Mouse (Mus musculus) limb, embryonic 10.5 days (tissue): Measurements from ENCODE around the gene Pcsk4. TPM values are rescaled to one million over a fixed set of nuclear protein-coding genes. Genes with fewer than 3 reads are reported as not detected.

Experiments
- DNase-seq: peaks from one replicate; pipeline ENCODE4 v3.0.0-alpha.2; 2017; ENCODE audit warnings: low spot score
- H3K27ac ChIP-seq: fragments of 300-500 bp; sonication (generic); 2 replicates; pipeline ENCODE4 v1.5.1; 2016; ENCODE audit warnings: mild to moderate bottlenecking
- H3K27me3 ChIP-seq: fragments of 300-500 bp; sonication (generic); 2 replicates; pipeline ENCODE4 v1.6.1; 2016; ENCODE audit warnings: low read depth, mild to moderate bottlenecking; ENCODE audit not compliant: poor library complexity, severe bottlenecking
- H3K36me3 ChIP-seq: fragments of 300-500 bp; sonication (generic); 2 replicates; pipeline ENCODE4 v1.6.1; 2016; ENCODE audit warnings: mild to moderate bottlenecking, moderate library complexity
- H3K4me1 ChIP-seq: fragments of 300-500 bp; sonication (generic); 2 replicates; pipeline ENCODE4 v1.6.1; 2016
- H3K4me3 ChIP-seq: fragments of 300-500 bp; sonication (generic); 2 replicates; pipeline ENCODE4 v1.5.1; 2016; ENCODE audit warnings: mild to moderate bottlenecking, moderate library complexity
- H3K9me3 ChIP-seq: fragments of 300-500 bp; sonication (generic); replicated peaks from 2 replicates; pipeline ENCODE4 v1.6.1; 2016; ENCODE audit warnings: mild to moderate bottlenecking
- WGBS: fragments of 180-500 bp; shearing (Covaris S2); methylation state at CpG from one replicate; pipeline ENCODE4 v1.1.7; 2016; 5-methylcytosine and 5-hydroxymethylcytosine counted together
- polyA plus RNA-seq: library from polyadenylated mRNA; unstranded; fragments of >200 nt; fragmentation: Nextera tagmentation; extraction: Ambion mirVana; gene quantifications from 2 replicates; pipeline ENCODE4 v1.2.1, GENCODE M21; 2016

Pcsk4 gene
- polyA plus RNA-seq, 1 experiment from 2014 or later: 6.3 TPM

- Histone ChIP-seq H3K27ac (0 out of 2 replicates have a peak overlapping the region, but pooled peaks have one; percentile 14), H3K4me1 (peaks cover 14% of the 10 kb centered on the region; the same call in 1 of the 2 replicates), H3K36me3 (peaks cover 91% of the 10 kb centered on the region), H3K4me3 (no peak overlapping the region), H3K9me3 (no peaks in the 10 kb centered on the region), H3K27me3 (no peaks in the 10 kb centered on the region)
- WGBS: 75% methylated on average over 9 of the region's 15 CpGs
- DNase-seq: no peak
Measured at GRCm38 (mm10) chr10:80285222-80286070, 43.9 kb downstream of the Pcsk4 start.

GRCm38 (mm10) chr10:80282481-80283441 is 46.5 kb downstream of the Pcsk4 start:
- Histone ChIP-seq H3K27ac (no peak overlapping the region), H3K9me3 (no peaks in the 10 kb centered on the region), H3K4me3 (no peak overlapping the region), H3K36me3 (peaks cover 99% of the 10 kb centered on the region), H3K27me3 (no peaks in the 10 kb centered on the region), H3K4me1 (peaks cover 14% of the 10 kb centered on the region; the same call in 1 of the 2 replicates)
- DNase-seq: no peak
- 91% methylated on average over 20 of the region's 20 CpGs for WGBS

- WGBS: 87% methylated on average over 8 of the region's 8 CpGs
- Histone ChIP-seq H3K27ac (0 out of 2 replicates have a peak overlapping the region, but pooled peaks have one; percentile 15), H3K27me3 (no peaks in the 10 kb centered on the region), H3K36me3 (peaks cover 99% of the 10 kb centered on the region), H3K9me3 (no peaks in the 10 kb centered on the region), H3K4me1 (peaks cover 12% of the 10 kb centered on the region; the same call in 1 of the 2 replicates), H3K4me3 (no peak overlapping the region)
- DNase-seq: no peak
Measured at GRCm38 (mm10) chr10:80281921-80282371, 47.4 kb downstream of the Pcsk4 start.

- Histone ChIP-seq H3K4me3 (0 out of 2 replicates have a peak overlapping the region, but pooled peaks have one; percentile 1), H3K9me3 (no peaks in the 10 kb centered on the region), H3K27ac (0 out of 2 replicates have a peak overlapping the region, but pooled peaks have one; percentile 15), H3K27me3 (no peaks in the 10 kb centered on the region), H3K36me3 (peaks cover 99% of the 10 kb centered on the region), H3K4me1 (peaks cover 12% of the 10 kb centered on the region; the same call in 1 of the 2 replicates)
- 87% methylated on average over 7 of the region's 7 CpGs for WGBS
- DNase-seq: no peak
Measured at GRCm38 (mm10) chr10:80281304-80281703, 48.0 kb downstream of the Pcsk4 start.

- 94% methylated on average over 12 of the region's 12 CpGs for WGBS
- Histone ChIP-seq H3K36me3 (peaks cover 99% of the 10 kb centered on the region), H3K4me3 (peak overlapping the region; percentile 8; the same call in 1 of the 2 replicates), H3K9me3 (no peaks in the 10 kb centered on the region), H3K27me3 (no peaks in the 10 kb centered on the region), H3K27ac (no peak overlapping the region; the same call in 1 of the 2 replicates), H3K4me1 (0 out of 2 replicates have a peak, but pooled peaks cover 7% of the 10 kb centered on the region)
- DNase-seq: no peak
Measured at GRCm38 (mm10) chr10:80279273-80279672, 50.0 kb downstream of the Pcsk4 start.

GRCm38 (mm10) chr10:80278390-80278789 is 50.9 kb downstream of the Pcsk4 start:
- Histone ChIP-seq H3K27me3 (no peaks in the 10 kb centered on the region), H3K36me3 (peaks cover 99% of the 10 kb centered on the region), H3K27ac (no peak overlapping the region), H3K4me3 (no peak overlapping the region), H3K9me3 (no peaks in the 10 kb centered on the region), H3K4me1 (0 out of 2 replicates have a peak, but pooled peaks cover 15% of the 10 kb centered on the region)
- DNase-seq: no peak
- WGBS: 97% methylated on average over 9 of the region's 9 CpGs

- 0 out of 2 replicates have a peak, but pooled peaks cover 14% of the 10 kb centered on the region for H3K4me1 ChIP-seq
- no peaks in the 10 kb centered on the region for H3K27me3 ChIP-seq
- H3K9me3 ChIP-seq: no peaks in the 10 kb centered on the region
- H3K4me3 ChIP-seq: no peak overlapping the region
- no peak overlapping the region for H3K27ac ChIP-seq
- H3K36me3 ChIP-seq: peaks cover 94% of the 10 kb centered on the region
- 91% methylated on average over 5 of the region's 5 CpGs for WGBS
- no peak for DNase-seq
Measured at GRCm38 (mm10) chr10:80276238-80276637, 53.1 kb downstream of the Pcsk4 start.

- Histone ChIP-seq H3K27me3 (no peaks in the 10 kb centered on the region), H3K36me3 (peaks cover 94% of the 10 kb centered on the region), H3K27ac (no peak overlapping the region), H3K9me3 (no peaks in the 10 kb centered on the region), H3K4me3 (peak overlapping the region; percentile 2; the same call in 1 of the 2 replicates), H3K4me1 (peaks cover 20% of the 10 kb centered on the region)
- no peak for DNase-seq
- 87% methylated on average over 3 of the region's 3 CpGs for WGBS
Measured at GRCm38 (mm10) chr10:80273847-80274246, 55.5 kb downstream of the Pcsk4 start.

- WGBS: 95% methylated on average over 8 of the region's 8 CpGs
- Histone ChIP-seq H3K27me3 (no peaks in the 10 kb centered on the region), H3K4me3 (no peak overlapping the region), H3K27ac (no peak overlapping the region), H3K4me1 (peaks cover 35% of the 10 kb centered on the region), H3K9me3 (no peaks in the 10 kb centered on the region), H3K36me3 (peaks cover 93% of the 10 kb centered on the region)
- no peak for DNase-seq
Measured at GRCm38 (mm10) chr10:80271870-80272585, 57.3 kb downstream of the Pcsk4 start.
